Mouse (Mus musculus) ES-E14 (cell line): ENCODE measurements around the gene Slpi.

Experiments used
- CHD2 ChIP-seq: IDR thresholded peaks from 2 replicates; pipeline ENCODE4 v1.6.1; 2014; ENCODE audit warnings: mild to moderate bottlenecking, low read depth, low read length, inconsistent platforms
- HCFC1 ChIP-seq: IDR thresholded peaks from 2 replicates; pipeline ENCODE4 v1.6.1; 2012; ENCODE audit warnings: low read length, inconsistent platforms, borderline replicate concordance; ENCODE audit not compliant: insufficient read depth
- MAFK ChIP-seq: IDR thresholded peaks from 2 replicates; pipeline ENCODE4 v1.6.1; 2014; ENCODE audit warnings: mild to moderate bottlenecking, low read depth, low read length, inconsistent platforms; ENCODE audit not compliant: insufficient read depth
- ZC3H11A ChIP-seq: IDR thresholded peaks from 2 replicates; pipeline ENCODE4 v1.6.1; 2012; ENCODE audit warnings: low read depth, mild to moderate bottlenecking, inconsistent platforms, low read length, borderline replicate concordance
- ZNF384 ChIP-seq: IDR thresholded peaks from 2 replicates; pipeline ENCODE4 v1.6.1; 2012; ENCODE audit warnings: low read depth, low read length, inconsistent platforms

- no peak for TF ChIP-seq HCFC1
- no peak for TF ChIP-seq CHD2
- TF ChIP-seq ZNF384, result no peak
- no peak for TF ChIP-seq MAFK
- no peak for TF ChIP-seq ZC3H11A
Observed at GRCm38 (mm10) chr2:164396911-164397310, 8.0 kb upstream of the Slpi start.
